Mouse (Mus musculus) embryo, embryonic 11 days (tissue): ENCODE measurements at regions not wholly inside any gene's neighbourhood (a gene's known extent, or its start where the extent isn't known, plus 50 kb on each side); places are given as distances from the start of the nearest gene placed in this dataset.

Experiments used
- DNase-seq: peaks from one replicate; pipeline ENCODE4 v3.0.0-alpha.2; 2015

DNA sequence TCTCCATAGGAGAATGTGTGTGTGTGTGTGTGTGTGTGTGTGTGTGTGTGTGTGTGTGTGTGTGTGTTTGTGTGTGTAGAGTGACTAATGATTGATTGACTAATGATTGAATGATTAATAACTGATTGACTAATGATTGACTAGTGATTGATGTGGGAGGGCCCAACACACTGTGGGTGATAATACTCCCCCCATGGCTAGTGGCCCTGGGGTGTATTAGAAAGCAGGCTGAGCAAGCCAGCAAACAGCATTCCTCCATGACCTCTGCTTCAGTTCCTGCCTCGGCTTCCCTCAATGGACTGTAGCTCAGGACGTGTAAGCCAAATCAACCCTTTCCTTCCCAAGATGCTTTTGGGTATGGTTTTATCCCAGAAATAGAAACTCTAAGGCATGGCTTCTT is 114.1 kb upstream of the Rreb1 start:
- DNase-seq, result no peak

DNA sequence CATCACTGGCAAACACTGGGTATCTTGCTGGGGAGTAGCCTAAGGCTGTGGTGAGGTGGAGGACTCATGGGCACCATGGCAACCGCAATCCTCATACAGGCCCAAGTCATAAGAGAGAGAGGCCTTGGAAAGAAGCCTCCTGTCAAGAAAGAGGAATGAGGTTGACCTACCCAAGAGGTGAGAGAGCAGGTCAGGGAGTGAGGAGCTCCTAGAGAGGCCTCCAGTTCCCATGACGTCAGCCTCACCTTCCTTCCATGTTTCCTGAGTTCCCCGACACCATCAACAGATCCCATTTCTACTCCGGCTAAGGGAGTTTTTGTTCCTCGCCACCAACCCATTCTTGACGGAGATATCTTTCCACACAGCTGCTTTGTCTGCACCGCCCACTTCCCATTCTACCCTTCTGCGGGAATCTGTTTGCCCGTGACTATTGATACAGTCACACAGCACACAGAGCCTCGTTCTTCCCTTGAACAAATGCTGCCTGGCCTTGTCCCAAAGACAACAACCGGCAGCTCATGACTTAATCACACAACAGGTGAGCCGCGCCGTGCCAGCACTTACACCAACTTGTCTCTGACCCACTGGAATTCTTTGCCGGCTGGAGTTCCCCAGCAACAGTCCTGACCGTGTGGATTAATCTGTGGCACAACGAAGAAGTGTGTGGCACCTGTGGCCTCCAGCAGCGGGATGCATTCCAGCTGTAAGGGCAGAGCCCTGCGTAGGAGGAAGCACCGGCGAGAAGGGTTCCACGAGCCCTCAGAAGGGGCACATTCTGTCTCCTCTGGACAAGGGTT is 111.8 kb upstream of the Rreb1 start:
- no peak for DNase-seq

DNA sequence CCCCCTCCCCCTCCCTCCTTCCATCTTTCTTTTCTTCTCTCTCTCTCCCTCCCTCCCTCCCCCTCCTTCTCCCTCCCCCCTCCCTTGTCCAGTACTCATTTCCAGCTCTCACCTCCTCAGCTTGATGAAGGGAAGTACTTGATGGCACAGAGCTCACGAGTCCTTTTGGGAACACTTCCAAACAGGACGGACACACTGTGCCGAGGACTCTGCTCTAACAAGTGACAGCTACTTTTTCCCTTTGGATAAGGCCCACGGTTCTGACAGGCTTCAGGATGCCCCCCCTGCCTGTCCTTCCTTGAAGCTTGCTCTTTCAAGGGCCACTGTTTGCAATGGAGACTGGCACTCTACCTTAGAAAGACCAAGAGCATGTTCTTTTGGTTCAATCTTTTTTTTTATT is 110.8 kb upstream of the Rreb1 start:
- no peak for DNase-seq

DNA sequence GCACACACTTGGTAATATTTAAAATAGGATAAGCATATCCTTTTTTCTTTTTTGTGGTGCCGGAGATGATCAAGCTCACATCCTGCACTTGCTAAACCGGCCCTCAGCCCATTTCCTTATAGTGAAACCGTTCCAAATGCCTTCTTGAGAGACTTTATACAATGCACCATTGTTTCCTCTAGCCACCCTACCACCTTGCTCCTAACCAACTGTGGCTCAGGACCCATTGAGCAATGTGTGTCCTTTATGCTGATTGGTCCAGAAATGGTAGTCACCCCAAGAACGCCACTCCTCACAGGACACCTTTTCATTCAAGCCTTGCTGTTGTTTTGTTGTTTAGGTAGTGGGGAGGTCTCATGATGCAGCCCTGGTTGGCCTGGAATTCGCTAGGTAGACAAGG is 110.3 kb upstream of the Rreb1 start:
- no peak for DNase-seq

DNA sequence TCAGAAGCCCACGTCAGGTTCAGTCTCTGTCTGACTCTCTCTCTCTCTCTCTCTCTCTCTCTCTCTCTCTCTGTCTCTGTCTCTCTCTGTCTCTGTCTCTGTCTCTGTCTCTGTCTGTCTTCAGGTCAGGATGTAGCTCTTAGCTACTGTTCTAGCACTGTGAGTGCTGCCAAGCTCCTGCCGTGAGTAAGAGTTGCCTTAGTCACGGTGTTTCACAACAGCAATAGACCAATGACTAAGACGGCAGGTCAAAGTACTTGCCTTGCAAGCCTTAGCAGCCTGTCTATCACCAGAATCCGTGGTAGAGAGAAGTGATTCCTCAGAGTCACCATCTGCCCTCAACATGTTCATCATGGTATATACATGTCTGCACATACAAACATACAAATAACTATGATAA is 107.1 kb upstream of the Rreb1 start:
- no peak for DNase-seq

DNA sequence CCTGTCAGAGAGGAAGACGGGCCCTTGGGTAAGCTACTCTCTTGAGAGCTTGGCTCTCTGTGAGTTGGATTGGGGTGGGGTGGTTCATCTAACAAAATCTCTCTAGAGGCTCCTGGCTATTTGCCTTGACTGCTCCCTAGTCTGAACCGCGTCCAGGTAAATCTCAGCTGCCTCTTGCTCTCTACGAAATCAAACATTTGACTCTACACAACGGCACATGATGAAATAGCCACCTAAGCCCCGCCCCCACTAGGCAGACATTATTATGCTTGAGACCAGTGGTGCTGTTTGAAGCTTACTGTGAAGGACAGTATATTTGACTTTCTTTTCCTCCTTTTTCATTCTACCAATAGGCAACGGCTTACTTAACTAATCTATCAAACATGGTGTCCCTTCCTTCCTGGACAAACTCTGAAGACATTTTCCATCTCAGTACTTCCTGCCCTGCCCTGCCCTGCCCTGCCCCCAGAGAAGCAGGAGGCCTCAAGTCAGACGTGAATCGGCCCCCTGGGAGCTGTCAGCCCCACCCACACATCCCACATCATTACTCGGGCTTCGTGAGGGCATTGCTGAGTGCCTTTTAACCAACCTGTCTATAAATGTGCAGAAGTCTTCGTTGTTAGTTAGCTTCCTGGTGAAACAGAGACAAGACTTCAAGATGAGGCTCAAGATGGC is 103.4 kb upstream of the Rreb1 start:
- no peak for DNase-seq

DNA sequence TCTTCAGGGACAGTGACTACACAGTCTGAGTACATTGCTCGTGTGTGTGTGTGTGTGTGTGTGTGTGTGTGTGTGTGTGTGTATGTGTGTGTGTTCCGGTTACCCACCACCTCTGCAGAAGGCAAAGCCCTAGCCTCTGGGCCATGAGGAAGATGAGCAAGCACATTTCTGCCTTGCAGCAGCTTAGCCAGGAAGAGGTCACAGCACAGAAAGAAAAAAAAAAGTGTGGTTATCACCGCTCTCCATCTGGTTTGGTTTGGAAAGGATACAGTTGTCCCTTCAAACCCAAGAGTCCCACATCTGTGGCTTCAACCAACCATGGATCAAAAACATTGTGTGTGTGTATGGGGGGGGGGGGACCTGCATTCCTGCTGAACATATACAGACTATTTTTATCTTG is 102.5 kb upstream of the Rreb1 start:
- no peak for DNase-seq

DNA sequence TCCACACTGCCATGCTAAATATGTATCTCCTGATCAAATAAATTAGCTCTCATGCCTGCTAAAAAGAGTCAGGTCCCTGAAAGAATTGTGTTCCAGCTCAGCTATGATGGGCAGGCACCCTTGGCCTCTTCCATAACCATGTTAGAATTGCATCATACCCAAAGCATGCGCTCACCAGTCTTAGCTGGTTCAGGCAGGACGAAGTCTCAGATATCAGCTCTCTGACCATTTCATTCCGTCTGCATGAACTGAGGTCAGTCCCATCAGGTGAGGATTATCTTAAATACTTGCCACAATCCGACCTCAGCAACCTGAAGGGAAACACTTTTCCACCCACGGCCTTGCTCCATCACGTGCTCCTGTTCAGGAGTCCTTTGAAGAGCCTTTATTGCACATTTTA is 101.3 kb upstream of the Rreb1 start:
- DNase-seq, result no peak

DNA sequence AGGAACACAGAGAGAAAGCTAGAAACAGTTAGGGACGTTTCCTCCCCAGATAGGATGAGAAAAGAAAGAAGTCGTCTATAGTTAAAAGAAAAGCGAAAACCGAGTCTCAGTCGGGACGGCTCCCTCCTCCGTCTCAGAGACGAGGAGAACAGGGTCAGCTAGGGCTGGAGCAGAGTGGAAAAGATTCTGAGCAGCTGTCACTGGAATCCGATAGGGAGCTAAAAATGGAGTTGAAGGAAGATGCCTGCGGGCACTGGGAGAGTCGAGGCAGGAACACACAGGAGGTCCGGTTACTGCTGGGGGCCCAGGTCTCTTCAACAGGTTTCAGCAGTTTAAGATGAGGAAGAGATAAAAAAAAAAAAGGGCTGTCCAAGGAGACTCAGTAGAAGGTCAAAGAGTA is 99.9 kb upstream of the Rreb1 start:
- no peak for DNase-seq

DNA sequence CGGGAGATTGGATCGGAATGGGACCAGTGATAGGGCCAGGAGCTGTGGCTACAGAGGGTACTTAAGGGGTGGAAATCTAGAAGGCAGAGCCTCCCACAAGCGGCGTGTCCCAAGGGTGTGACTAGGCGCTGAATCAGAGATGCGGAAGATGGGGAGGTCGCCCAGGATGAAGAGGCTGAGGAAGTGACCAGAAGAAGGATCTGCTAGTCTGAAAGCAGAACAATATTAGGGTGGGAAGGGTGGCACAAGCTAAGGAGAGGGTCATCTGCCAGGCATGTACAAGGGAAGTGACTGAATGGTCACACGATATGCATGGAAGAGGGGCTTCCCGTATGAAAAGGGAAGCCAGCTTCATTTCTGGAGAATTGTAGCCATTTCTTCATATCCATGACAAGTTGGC is 99.4 kb upstream of the Rreb1 start:
- DNase-seq, result no peak

DNA sequence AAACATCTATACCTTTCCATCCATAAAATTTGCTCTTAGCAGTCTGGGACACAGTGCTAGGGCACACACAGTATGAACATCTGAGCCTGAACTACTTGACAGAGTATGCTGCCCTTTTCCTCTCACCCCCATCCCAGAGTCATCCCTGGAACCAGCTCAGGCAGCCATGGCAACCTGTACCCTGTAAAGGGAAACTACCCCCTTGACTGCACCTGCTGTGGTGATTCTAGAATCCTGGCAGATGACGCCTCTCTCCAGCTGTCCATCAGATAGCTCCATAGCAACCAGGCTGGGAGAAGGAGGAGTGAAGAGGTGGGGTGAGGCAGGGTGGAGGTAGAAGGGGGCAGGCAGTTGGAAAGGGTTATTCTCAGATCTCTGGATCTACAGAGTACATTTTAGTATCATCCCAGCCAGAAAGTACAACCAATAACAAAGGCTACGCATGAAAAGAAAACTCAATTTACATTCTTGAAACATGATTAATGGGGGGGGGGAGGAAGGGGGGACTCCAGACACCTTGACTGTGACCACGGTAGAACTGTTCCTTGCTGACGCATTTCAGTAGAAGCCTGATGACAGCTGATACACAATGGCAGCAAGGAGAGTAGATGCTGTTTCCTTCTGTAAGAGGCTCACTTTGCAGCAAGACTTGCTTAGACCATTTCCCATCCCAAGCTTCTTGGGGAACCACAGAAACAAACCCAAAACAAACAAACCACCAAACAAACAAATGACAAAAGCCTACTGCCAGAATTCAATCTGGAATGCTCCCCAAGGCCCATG is 97.2 kb upstream of the Rreb1 start:
- DNase-seq, result peak; percentile 43

DNA sequence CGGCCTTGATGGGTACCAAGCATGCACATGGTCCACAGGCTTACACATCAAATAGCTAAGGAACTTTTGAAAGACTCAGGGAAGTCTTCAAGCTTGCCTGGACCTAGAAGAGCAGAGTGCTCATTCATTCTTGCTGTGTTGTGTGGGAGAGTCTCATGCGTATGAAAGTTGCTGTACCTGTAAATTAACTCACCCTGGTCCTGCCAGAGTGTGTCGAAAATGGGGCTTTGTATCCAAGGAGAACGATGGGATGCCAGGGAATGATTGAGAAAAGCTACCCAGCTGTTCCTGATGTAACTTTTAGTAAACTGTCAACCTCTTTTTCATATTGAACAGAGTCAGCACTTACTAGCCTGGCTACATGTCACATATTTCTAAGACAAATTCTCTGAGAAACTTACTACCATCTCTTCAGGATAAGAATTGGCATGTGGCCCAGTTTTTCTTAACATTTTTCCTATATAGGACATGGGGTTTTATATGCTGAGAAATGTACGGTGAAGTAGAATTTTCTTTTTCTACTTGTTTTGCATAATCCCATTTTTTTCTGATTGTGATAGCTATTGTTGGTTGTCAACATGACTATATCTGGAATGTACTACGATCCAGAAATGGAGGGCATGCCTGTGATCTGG is 95.0 kb upstream of the Rreb1 start:
- DNase-seq, result no peak

DNA sequence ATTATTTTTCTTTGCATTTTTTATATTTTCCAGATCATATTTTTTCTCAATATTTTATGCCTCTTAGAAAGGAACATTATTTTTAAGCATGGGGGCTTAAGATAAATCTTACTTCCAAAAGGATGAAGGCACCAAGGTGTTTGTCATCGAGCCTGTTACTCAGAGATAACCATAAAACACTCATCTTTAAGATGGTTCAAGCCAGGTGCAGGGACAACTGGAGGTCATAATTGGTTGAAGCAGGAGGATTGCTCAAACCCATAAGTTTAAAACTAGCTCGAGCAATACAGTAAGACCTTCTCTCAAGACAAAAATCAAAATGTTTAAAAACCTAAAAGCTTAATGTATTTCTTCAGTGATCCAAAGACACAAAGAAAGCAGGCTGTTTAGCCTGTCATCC is 92.6 kb upstream of the Rreb1 start:
- DNase-seq, result no peak

DNA sequence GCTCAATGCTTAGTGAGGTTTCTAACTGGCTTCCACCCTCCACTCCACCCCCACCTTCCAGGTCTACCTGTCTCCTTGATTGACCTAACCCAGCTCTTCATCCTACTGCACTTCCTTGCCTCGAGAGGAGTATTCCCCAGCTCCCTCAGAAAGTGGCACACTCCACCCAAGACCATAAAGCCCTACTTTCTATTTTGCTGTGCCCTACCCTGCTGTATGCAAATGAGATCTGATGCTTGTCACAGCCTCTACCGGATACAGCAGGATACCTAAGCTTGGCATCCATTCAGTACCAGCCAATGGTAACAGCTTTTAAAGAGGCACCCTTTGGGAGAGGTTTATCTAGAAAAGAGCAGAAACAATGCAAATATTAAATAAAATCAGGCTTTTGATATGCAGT is 92.1 kb upstream of the Rreb1 start:
- no peak for DNase-seq

DNA sequence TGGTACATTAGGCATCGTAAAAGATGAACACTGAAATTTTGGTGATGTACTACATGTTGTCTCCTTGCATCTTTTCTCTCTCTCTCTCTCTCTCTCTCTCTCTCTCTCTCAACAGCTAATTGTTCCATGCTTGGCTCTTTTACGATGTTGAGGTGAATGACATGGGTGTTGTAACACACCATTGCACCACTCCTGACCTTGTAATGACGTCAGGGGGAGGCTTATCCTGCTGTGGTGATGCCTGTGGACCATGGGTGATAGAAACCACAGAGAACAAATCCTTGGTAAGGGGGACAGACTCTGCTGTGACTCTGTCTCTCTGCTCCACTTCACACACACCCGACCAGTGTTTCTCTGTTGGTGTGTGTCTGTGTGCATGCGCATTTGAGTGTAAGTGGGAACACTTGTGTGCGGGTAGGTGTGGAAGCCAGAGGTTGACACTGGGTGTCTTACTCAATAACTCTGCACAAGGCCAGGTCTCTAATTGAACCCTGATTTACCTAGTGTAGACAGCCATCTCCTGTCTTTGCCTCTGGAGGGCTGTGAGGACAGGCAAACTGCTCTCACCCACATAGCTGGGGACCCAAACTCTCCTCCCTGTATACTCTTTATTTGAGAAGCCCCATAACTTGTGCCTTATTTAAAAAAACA is 88.9 kb upstream of the Rreb1 start:
- DNase-seq, result no peak

DNA sequence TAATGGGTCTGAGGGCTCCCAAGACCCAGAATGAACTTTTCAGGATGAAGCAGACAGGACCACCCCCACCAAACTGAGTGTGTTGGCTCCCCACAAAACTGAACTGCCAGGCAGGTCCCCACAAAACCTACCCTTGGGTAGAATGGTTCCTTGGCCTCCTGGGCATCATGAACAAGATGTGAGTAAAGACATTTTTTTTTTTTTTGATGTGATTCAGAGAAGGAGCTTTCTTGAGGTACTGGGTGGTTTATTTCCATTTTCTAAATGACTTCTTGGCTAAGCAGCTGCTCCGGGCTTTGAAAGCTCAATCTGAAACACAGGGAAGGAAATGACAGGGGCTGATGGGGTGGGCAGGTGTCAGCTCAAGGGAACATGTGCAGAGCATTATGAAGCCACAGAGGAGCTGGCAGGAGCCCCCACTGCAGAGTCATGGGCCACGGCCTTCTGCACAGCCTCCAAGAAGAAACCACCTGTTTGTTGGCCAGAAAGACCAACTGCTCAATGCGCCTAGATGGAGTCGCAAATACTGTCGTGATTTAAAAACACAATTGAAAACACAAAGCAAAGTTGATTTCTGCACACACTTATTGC is 86.2 kb upstream of the Rreb1 start:
- DNase-seq, result no peak

DNA sequence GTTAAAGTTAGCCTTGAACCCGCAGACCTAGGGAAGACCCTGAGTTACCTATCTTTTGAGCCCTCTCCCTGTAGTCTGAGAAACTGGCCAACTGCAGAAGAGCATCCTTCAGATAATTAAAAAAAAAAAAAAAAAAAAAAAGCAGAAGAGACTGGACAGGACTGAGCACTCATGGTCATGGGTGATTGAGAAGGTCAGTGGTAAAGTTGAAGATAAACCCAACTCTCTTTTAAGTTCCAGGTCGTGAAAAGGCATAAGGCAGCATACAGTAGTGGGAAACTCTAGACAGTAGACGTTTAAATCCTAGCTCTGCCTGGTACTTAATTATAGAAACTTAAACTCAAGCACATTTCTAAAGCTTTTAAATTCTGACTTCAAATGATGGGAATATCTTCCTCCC is 84.6 kb upstream of the Rreb1 start:
- no peak for DNase-seq

DNA sequence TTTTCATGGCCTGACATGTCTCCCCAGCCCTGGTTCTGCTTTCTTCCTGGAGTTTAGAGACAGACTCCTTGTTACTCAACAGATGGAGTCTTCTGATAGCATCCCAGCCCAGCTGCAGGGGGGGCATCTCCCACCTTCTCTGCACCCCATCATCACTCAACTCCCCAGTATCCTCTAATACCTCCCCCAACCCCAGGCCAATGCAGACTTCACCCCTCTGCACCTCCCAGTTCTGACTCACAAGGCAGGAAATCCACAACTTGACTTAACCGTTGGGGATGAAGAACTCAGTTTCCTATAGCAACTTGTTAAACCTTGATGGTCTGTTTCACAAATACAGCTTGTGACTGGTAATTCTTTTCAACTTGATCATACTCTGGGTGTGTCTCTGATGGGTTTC is 73.7 kb upstream of the Rreb1 start:
- no peak for DNase-seq

DNA sequence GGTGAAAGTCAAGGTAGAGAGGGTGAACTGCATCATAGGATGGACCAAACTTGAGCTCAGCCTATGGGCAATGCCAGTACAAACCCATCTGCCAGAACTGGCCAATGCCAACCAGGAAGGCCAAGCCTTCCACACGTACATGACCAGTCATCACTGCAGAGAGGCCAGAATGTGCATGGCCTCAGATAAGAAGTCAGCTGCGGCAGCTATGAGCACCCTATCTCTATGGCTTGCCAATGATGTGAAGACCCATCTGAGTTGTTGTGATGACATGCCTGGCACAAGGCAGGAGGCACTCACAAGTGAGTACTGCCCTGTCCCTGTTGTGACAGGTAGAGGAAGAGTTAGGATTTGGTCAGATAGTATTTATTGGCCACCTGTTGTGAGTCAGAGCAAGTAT is 72.7 kb upstream of the Rreb1 start:
- DNase-seq, result no peak

DNA sequence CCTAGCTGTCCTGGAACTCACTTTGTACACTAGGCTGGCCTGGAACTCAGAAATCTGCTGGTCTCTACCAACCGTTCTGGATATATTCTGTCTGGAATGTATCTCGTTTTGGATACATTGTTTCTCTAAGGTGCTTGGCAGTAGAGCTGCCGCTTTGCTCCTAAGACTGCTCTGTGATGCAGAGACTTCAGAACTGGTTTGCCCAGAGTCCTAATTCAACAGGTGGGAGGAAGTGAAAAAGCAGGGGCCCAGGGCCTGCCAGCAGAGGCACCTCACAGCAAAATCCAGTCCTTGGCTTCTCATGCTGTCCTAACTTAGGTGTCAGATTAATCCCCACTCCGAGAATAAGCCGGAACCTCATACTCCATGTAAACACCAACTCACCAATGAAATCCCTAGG is 67.3 kb upstream of the Rreb1 start:
- no peak for DNase-seq

DNA sequence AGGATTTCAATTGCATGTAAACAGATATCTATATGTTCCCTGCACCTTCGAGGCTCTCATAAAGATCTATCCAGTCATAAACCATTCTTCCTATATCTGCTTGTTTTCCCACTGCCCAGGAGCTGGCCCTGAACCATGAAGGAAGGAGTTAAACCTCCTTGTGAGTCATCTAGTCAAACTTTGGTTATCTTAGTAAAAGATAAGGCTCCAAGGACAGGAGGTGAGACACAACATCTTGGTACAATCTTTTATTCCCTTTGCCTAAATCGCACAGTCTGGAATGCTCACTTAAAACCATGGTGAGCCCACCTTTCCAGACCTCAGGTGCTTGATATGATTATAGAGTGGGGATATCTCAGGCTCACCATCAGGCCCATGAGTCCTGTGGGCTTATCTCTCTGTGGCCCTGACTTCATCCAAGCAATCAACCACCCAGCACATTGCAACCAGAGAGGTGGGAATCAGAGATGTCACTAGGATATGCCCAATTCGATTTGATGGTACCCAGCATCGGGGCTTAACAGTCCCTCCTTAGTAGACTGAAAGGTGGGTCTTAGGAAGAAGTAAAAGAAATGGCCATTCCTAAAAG is 65.2 kb upstream of the Rreb1 start:
- DNase-seq, result no peak

DNA sequence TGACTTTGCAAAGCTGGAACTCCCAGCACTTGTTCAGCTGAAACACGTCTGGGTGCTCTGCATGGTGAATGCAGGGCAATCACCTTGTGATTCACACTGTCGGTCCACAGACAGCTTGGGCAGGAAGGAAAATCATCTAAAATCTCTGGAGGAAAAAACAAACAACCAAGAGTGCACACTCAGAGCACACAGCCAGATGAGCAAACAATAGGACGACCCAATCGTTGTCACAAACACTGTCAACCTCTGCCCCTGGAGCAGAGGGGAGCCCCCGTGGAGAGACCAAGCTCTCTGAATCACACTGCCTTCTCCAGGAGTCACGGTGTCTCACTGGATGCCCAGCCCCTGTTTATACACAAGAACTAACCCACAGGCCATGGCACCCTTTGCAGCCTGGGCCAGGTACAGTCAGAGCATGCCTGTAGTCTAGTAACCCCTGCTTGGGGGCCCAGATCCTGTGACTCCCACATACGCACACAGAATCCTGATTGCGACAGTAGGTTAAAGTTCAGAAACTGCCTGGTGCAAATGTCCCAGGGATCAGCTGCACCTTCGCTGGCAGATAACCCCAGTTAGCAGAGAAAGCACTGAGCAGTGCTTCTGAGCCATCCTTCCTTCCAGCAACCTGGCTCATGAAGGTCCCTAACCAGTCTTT is 63.0 kb upstream of the Rreb1 start:
- DNase-seq, result no peak
